In the genomic region with DNA sequence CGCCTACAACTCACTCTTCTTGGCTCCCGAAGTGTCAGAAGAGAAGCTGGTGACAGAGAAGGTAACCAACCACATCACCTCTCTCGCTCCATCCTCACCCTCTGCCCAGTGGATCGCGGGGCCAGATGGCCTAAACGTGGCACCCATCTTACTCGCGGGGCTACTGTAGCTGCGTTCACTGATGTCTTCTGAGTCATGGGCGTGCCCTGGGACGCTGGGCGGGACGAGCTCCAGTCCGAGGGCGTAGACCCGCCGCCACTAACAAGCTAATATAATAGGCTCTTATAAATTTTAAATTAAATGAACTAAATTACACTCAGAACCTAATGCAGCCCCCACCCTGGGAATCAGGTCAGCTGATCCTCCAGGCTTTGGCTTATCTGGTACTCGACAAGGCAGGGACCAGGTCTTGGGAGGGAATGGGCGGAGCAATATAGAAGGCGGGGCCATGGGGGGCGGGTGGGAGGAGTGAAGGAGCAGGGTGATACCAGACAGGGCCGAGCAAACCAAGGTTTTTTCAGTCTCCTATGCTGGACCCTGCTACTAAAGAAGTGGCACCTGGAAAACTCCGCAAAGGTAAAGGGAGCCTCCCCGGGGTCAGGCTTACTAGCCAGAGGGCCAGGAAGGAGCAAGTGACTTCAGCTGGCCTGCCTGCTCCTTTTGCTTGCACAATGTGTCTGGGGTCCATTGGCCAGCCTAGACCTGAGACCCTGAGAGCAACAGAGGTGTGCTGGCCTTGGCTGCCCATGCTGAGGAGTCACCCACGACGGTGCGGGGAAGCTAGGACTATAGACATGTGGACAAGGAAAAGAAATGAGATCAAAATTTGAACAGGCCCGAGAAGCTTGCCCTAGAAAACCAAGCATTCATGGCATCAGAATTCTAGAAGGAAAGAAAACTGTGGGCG, we compare ENCODE assay signal across 9 mouse cellular contexts. TPM values are rescaled to one million over a fixed set of nuclear protein-coding genes. Genes with fewer than 3 reads are reported as not detected.
DNase-seq lines count a peak whose midpoint lies in the region; ATAC-seq and TF ChIP-seq lines count a peak whose summit lies in the region.
"Had no signal": no experiment of that assay in that cellular context is flagged by ENCODE, and none has a peak within 500 bp of the region (broad histone marks: within the 10 kb centered on the region; RNA-seq: fewer than 3 reads in every experiment).

No protein-coding gene starts in this region.

- peaks cover 96% of the 10 kb centered on the region for H3K27me3 ChIP-seq in forebrain, embryonic 10.5 days (ENCODE audit: poor library complexity, severe bottlenecking)
- no peaks in the 10 kb centered on the region for H3K27me3 ChIP-seq in stomach, embryonic 14.5 days (ENCODE audit: control insufficient read depth, insufficient read depth, low read length)

- no peak for TF ChIP-seq CTCF in layer of hippocampus, adult 2 months (conservative IDR thresholded peaks at IDR 0.05)

- no peak overlapping the region for H3K27ac ChIP-seq in forebrain, embryonic 10.5 days
- no peak overlapping the region for H3K27ac ChIP-seq in stomach, embryonic 14.5 days (ENCODE audit: low read length)
- no peak overlapping the region for H3K27ac ChIP-seq in layer of hippocampus, adult 2 months

- H3K4me1 ChIP-seq in forebrain, embryonic 10.5 days = peaks cover 29% of the 10 kb centered on the region
- peaks cover 16% of the 10 kb centered on the region; the same call in 1 of the 2 replicates for H3K4me1 ChIP-seq in stomach, embryonic 14.5 days (ENCODE audit: control insufficient read depth, insufficient read depth, low read length)

- no peak overlapping the region for H3K9ac ChIP-seq in stomach, embryonic 14.5 days (replicated peaks; ENCODE audit: low read depth, low read length)

- WGBS in forebrain, embryonic 10.5 days = 8% methylated on average over 29 of the region's 29 CpGs
- 13% methylated on average over 29 of the region's 29 CpGs for WGBS in stomach, embryonic 14.5 days

- peak overlapping the region; percentile 50 for H3K4me3 ChIP-seq in forebrain, embryonic 10.5 days
- peak overlapping the region; percentile 31 for H3K4me3 ChIP-seq in stomach, embryonic 14.5 days (ENCODE audit: low read depth, low read length)
- H3K4me3 ChIP-seq in layer of hippocampus, adult 2 months = no peak overlapping the region

- peak; percentile 10 for DNase-seq in adrenal gland, postnatal 10 days
- DNase-seq in adrenal gland, postnatal 4 days (ENCODE audit: low spot score in 2 of 2) = no peak
- DNase-seq in A20 (ENCODE audit: low read depth, low spot score) (peak; percentile 73), liver (peak; percentile 29)
- peak; percentile 46 for DNase-seq in forebrain, embryonic 10.5 days (ENCODE audit: extremely low spot score, low spot score)
- DNase-seq in layer of hippocampus, adult 2 months (ENCODE audit: low spot score in 2 of 2) = no peak
- DNase-seq in cerebellum, postnatal 36 days = no peak

- no peaks in the 10 kb centered on the region for H3K36me3 ChIP-seq in forebrain, embryonic 10.5 days (replicated peaks)
- H3K36me3 ChIP-seq in stomach, embryonic 14.5 days (ENCODE audit: control insufficient read depth, insufficient read depth, low read length) = no peaks in the 10 kb centered on the region

- peak; percentile 66 for ATAC-seq in stomach, embryonic 14.5 days (ENCODE audit: insufficient number of reproducible peaks, insufficient read depth, low FRiP score, low read depth)

- H3K9me3 ChIP-seq in forebrain, embryonic 10.5 days = no peaks in the 10 kb centered on the region
- H3K9me3 ChIP-seq in stomach, embryonic 14.5 days (ENCODE audit: control insufficient read depth, low read depth, low read length) = no peaks in the 10 kb centered on the region

- H3K4me2 ChIP-seq in stomach, embryonic 14.5 days (replicated peaks; ENCODE audit: low read depth, low read length) = peak overlapping the region; percentile 44

RNA-seq across cellular contexts. Expression of a gene that starts 19.9 kb away (rescaled TPM):
- total RNA-seq in adrenal gland, postnatal 10 days (2021) = under 1 TPM; 0.42 to 0.55 TPM
- 1 to 10 TPM; 1.6 to 1.7 TPM for total RNA-seq in adrenal gland, postnatal 4 days (2021)
- 0.26 and 0.33 TPM in 2 replicates for polyA plus RNA-seq in forebrain, embryonic 10.5 days (2016; fragmentation: Nextera tagmentation; extraction: Ambion mirVana)
- 0.27 and 0.46 TPM in 2 replicates for polyA plus RNA-seq in stomach, embryonic 14.5 days (2014; fragmentation: Nextera tagmentation; extraction: Ambion mirVana)
- total RNA-seq in layer of hippocampus, adult 2 months (2021) = 10 to 100 TPM; 80.3 to 87.0 TPM
- total RNA-seq: hematopoietic stem cell, adult 5-6 weeks had no signal

RNA-seq across cellular contexts. Expression of a gene that starts 29.2 kb away (rescaled TPM):
- under 1 TPM in 1 of 2 experiments, not detected in 1; 0.24 TPM for total RNA-seq in adrenal gland, postnatal 10 days (2021)
- not detected for total RNA-seq in adrenal gland, postnatal 4 days (2021)
- polyA plus RNA-seq in forebrain, embryonic 10.5 days (2016; fragmentation: Nextera tagmentation; extraction: Ambion mirVana) = 0.25 TPM in 1 of 2 replicates, not detected in the other
- polyA plus RNA-seq in stomach, embryonic 14.5 days (2014; fragmentation: Nextera tagmentation; extraction: Ambion mirVana) = not detected in 2 replicates
- total RNA-seq in layer of hippocampus, adult 2 months (2021) = not detected
- total RNA-seq: hematopoietic stem cell, adult 5-6 weeks had no signal

Comparison
In these comparisons a context has a peak if more than half of its experiments do, and no peak if none do; other contexts are left out.
1. DNase-seq: peak in adrenal gland, postnatal 10 days (single experiment), A20 (single experiment), forebrain, embryonic 10.5 days (single experiment) and liver (single experiment); none in adrenal gland, postnatal 4 days (0 of 2), layer of hippocampus, adult 2 months (0 of 2) and cerebellum, postnatal 36 days (0 of 2).
2. RNA of a gene that starts 19.9 kb away (total RNA-seq): 80.3 to 87.0 TPM in layer of hippocampus, adult 2 months; 1.6 to 1.7 TPM in adrenal gland, postnatal 4 days and 0.42 to 0.55 TPM in adrenal gland, postnatal 10 days; every median in the first group is over 10 times any median in the second.